Mouse (Mus musculus) layer of hippocampus, postnatal 14 days (tissue): ENCODE results near the gene Atg2b. TPM values are rescaled to one million over a fixed set of nuclear protein-coding genes. Genes with fewer than 3 reads are reported as not detected.

ENCODE experiments used
- DNase-seq, 2 experiments: peaks; one replicate each; pipeline ENCODE4 v3.0.0; 2021 to 2022; ENCODE audit warnings: low spot score in 2 of 2, mixed read lengths in 1 of 2
- total RNA-seq, 2 experiments: library from RNA; stranded (reverse); gene quantifications; 2 replicates each; pipeline ENCODE4 v1.2.3; 2021

Gene Atg2b
- total RNA-seq, 2 experiments from 2014 or later = 40.4 to 44.7 TPM

DNA sequence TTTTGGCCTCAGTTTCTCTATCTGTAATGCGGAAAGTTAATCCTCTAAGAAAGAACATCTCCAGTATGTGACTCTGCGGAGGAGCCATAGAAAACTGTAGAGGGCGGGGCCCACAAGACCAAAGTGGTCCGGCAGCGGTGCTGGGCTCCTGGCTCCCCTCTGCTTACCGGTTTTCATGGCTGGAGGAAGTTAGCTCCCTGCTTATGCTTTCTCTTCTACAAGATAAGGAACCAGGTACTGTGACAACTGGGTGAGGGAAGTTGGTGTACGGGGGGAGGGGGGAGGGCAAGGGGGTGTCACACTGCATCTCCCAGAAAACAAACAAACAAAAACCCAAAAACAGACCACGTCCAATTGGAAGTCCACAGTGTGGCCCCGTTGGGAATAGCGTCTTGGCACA, 86.5 kb downstream of the Atg2b start:
- DNase-seq = no peak

DNA sequence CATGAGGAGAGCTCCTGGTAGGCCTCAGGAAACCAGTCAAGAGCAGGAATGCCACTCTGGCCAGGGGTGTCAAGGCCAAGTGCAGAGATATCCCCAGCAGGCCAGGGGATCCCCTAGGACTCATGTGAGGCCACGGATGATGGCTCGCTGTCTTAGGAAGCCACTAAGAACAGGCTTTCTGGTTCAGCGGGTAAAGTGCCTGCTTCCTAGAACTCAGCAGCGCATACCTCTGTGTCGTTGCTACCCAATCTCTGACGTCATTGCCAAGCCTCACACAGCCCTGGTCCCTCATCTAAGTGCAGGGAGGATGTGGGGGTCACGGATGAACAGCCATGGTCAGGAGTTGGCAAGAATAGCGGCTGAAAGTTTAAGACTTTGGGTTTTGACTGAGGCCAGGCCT, 87.9 kb downstream of the Atg2b start:
- no peak for DNase-seq

DNA sequence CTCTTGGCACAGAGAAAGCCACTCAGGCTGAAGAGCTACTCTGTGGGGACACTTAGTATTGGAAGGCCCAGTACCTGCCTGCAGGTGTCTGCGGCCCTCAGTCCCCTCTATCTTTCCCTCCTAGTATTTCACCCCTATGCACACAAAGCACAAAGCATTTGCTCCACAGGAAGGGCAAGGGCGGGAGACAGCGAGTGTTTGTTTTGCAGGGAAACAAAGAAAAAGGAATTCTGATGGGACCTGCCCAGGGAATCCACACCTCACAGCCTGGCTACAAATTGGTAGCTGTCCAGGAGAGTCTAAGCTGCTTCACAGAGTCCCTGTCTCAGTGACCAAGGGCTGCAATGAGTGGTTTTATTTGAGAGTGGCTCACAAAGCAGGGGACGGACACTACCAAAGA, 91.5 kb downstream of the Atg2b start:
- no peak for DNase-seq

DNA sequence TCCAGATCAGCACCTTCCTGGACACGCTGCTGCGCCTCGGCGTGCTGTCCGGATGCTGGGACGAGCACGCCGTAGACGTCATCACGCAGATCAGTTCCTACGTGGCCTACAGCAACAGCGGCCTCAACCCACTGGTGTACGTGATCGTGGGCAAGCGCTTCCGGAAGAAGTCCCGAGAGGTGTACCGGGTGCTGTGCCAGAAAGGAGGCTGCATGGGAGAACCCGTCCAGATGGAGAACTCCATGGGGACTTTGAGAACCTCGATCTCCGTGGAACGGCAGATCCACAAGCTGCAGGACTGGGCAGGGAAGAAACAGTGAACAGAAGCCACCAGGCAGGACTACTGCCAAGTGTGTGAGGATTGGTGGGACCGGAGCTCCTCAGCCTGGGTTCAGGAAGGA, 92.7 kb downstream of the Atg2b start:
- no peak for DNase-seq

DNA sequence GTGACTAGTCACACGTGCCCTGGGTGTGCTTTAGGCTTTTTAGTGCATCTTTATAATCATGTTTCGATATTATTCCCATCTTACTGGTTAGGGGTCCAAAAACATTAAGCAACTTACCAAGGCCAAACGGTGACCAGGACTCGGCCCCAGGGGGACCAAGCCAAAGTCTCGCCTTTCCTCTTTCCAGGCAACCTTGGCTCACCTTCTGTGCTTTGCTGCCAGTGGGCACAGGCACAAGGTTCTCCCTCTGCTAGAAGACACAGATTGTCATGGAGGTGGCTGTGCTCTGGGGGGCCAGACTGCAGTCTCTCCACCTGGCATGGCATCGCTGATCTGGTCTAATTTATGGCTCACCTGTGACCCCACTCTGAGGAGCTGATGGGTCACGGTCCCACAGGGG, 94.2 kb downstream of the Atg2b start:
- no peak for DNase-seq

DNA sequence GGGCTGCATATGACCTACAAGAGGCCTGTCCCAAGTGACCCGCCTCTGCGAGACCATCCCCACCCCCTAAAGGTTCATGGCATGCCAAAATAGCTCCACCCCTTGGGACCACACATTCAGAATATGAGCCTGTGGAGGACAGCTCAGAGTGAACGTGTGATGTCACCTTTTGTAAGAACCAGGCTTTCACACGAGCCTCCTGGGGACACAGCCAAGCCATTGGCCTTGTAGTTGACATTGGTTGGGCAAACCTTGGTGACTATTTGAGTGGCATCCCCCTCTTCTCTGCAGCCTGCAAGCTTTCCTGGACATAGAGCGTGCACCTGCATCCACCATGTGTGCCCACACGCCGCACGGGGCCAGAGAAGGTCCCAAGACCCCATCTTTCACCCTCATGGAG, 97.5 kb downstream of the Atg2b start:
- DNase-seq = no peak

DNA sequence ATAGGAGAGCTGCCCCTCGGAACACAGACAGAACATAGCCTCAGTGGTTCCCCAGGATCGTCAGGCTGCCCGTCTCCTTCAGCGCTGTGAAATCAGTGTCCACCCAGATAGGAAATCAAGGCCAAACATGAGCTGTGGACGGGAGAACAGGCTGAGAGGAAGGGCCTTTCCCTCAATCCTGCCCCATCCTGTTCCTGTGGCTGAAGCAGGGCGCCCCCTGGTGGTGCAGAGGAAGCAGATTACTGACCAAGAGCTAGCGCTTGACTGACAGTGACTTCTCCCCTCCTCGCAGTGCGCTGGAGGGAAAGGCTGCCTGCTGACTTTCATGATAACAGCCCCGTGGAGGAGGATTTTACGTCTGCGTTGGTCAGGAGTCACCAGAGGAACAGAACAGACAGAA, 100.2 kb downstream of the Atg2b start:
- DNase-seq = peak; percentile 51 to 69

DNA sequence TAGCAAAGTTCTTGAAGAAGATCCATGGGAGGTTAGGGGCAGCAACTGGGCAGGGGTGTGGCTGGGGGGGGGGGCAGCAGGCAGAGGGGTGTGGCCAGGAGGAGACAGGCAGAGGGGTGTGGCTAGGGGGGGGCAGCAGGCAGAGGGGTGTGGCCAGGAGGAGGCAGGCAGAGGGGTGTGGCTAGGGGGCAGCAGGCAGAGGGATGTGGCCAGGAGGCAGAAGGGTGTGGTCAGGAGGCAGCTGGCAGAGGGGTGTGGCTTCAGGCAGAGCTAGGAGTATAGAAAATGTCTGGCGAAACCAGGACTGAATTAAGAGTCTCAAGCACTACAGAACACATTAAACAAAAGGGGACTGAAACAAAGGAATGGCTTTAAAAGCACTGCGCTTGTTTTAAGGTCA, 101.5 kb downstream of the Atg2b start:
- DNase-seq = no peak

DNA sequence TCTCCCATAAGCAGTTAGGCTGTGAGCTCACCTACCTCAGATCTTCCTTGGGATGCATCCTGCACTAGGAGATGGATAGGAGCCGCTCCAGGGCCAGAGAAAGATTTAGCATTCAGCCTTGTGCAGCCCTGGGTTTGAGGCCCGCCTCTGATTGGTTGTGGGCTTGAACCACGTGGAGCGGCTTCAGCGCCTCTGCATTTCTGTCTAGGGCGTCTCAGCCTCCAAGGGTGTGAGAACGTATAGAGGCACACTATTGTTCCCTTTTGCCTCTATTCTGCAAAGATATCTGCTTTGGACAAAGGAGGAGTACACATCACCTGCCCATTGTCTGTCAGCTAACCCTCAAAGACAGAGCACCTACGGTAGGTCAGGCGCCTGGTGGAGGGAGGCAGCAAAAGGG, 102.5 kb downstream of the Atg2b start:
- no peak for DNase-seq

DNA sequence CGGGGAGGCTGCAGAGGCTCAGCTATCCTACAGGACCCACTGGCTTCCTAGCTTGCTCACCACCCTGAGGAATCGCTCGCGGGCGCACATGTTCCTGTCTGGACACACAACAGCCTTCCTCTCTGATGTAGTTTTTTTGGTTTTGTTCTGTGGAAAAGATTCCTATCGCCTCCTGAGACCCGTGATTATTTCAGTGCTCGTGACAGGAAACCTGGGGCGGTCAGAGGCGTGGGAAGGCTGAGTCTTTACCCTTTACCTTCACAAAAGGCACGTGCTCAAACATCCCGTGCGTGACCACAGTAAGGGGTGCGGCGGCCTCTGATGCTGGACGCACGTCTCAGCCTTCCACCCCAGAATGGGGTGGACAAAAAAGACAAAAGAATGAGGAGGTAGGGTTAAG, 104.5 kb downstream of the Atg2b start:
- no peak for DNase-seq

DNA sequence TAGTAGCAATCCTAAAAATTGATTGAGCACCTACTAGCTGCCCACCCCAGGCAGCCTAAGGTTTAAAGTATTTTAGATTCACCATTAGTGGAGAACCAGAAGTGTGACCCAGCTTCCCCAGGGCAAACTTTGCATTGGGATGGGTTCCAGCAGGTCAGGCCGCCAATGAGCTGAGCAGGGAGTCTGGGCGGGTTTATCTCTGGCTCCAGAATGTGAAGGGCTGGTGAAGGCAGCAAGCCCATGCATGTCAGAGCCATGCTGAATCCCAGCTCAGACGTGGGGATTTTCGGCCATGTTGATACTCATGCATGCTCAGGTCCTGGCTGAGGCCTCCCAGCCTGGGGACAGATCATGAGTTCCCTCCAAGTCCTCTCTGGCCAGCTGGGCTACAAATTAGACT, 110.7 kb downstream of the Atg2b start:
- no peak for DNase-seq

DNA sequence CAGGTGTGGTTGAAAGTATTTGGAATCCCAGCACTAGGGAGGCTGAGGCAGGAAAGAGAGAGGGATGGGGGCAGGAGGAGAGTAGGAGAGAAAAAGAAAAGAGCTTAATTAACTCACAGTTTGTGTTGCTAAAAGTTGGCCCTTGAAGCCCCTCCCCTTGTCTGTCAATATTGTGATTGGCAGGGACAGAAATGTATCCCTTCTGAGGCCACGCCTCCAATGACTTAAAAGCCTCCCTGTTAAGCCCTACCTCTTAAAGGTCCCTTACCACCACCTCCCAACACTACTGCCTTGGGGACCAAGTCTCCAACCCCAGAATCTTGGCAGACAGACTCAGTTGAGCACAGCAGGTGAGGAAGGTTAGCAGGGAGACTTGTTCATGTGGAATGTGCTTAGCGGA, 112.4 kb downstream of the Atg2b start:
- DNase-seq = no peak

DNA sequence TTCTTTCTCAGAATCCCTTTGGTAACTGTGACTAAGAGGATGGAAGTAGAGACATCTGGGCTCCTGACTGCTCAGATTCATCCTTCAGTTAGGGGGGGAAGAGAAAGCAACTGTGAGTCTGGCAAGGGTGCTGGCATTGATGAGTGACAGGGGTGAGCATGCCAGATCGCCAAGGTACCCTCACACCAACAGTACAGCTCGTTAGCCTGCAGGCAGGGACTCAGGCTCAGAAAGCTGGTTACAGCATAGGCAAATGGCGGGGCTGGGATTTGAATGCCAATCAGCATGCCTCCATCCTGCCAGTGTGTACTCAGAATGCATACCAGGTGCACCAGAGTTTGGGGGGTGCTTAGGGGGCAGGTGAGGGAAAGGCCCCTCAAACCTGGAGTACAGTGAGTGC, 113.1 kb downstream of the Atg2b start:
- no peak for DNase-seq

Other genes starting within 250 kb of the Atg2b start
- gene D430019H16Rik, start 231.4 kb downstream of the Atg2b start, total RNA-seq = 100 to 1,000 TPM; 146 to 148 TPM
- gene Bdkrb2, start 122.0 kb downstream of the Atg2b start, total RNA-seq = under 1 TPM; 0.60 to 0.72 TPM
- not detected for gene Bdkrb1, start 82.1 kb downstream of the Atg2b start, total RNA-seq
- 10 to 100 TPM; 17.3 to 17.5 TPM for gene Gskip, start 382 bp downstream of the Atg2b start, total RNA-seq
- gene Ak7, start 20.8 kb upstream of the Atg2b start, total RNA-seq = 1 to 10 TPM; 1.9 to 3.3 TPM
- gene Papola, start 99.5 kb upstream of the Atg2b start, total RNA-seq = 100 to 1,000 TPM; 128 to 149 TPM